Mouse (Mus musculus) heart, embryonic 10.5 days (tissue): ENCODE results near the gene Syt9. TPM values are rescaled to one million over a fixed set of nuclear protein-coding genes. Genes with fewer than 3 reads are reported as not detected.

Experiments used
- DNase-seq: peaks from one replicate; pipeline ENCODE4 v3.0.0-alpha.2; 2017; ENCODE audit warnings: low spot score
- H3K27ac ChIP-seq: fragments of 300-500 bp; sonication (generic); 2 replicates; pipeline ENCODE4 v1.5.1; 2016; ENCODE audit warnings: mild to moderate bottlenecking
- H3K27me3 ChIP-seq: fragments of 300-500 bp; sonication (generic); 2 replicates; pipeline ENCODE4 v1.6.1; 2016; ENCODE audit warnings: mild to moderate bottlenecking; ENCODE audit not compliant: poor library complexity, insufficient read depth, severe bottlenecking
- H3K36me3 ChIP-seq: fragments of 300-500 bp; sonication (generic); 2 replicates; pipeline ENCODE4 v1.6.1; 2016; ENCODE audit warnings: mild to moderate bottlenecking, moderate library complexity
- H3K4me1 ChIP-seq: fragments of 300-500 bp; sonication (generic); 2 replicates; pipeline ENCODE4 v1.6.1; 2016; ENCODE audit warnings: mild to moderate bottlenecking
- H3K4me3 ChIP-seq: fragments of 300-500 bp; sonication (generic); 2 replicates; pipeline ENCODE4 v1.5.1; 2016; ENCODE audit warnings: mild to moderate bottlenecking, moderate library complexity
- H3K9me3 ChIP-seq: fragments of 300-500 bp; sonication (generic); 2 replicates; pipeline ENCODE4 v1.6.1; 2016; ENCODE audit warnings: mild to moderate bottlenecking, moderate library complexity
- WGBS: fragments of 180-500 bp; shearing (Covaris S2); methylation state at CpG from one replicate; pipeline ENCODE4 v1.1.7; 2016; 5-methylcytosine and 5-hydroxymethylcytosine counted together
- polyA plus RNA-seq: library from polyadenylated mRNA; unstranded; fragments of >200 nt; fragmentation: Nextera tagmentation; extraction: Ambion mirVana; gene quantifications from 2 replicates; pipeline ENCODE4 v1.2.1, GENCODE M21; 2016

Gene Syt9
- polyA plus RNA-seq, 1 experiment from 2014 or later, result 0.72 TPM

DNA sequence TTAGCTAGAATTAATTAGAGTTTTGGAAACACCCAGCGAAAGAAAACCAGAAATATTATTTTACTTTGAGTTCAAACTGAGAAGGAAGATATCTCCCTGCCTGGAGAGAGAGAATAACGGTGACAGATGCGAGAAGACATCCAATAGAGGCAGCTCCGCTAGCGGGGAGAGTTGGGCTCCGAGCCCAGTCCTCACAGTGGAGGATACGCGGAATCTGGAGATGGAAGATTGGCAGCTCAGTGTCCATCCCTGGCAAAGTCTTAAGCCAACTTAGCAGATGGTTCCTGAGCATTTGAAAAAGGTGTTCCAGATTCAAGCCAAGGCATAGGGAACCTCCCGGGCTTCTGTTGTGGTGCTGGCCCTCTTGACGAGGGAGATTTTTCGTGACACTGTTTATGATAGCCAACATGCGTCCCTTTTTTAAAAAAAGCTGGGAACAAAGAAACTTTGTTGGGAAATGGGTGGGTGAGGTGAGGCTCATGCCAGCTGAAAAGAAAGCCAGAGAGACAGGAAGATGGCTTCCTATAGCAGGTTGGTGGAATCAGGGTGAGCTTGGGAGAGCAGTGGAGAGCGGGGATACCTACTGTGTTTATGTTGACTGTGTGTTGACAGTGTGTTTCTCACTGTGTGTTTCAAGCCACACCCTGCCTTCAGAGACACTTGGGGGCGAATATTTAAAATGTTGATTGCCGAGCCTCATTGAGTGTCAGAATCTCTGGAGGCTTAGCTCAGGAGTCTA is 29.7 kb downstream of the Syt9 start:
- H3K27ac ChIP-seq, result no peak overlapping the region
- no peak overlapping the region for H3K4me3 ChIP-seq
- no peaks in the 10 kb centered on the region for H3K36me3 ChIP-seq
- H3K9me3 ChIP-seq, result no peaks in the 10 kb centered on the region
- no peak for DNase-seq
- no peaks in the 10 kb centered on the region for H3K4me1 ChIP-seq
- 85% methylated on average over 15 of the region's 15 CpGs for WGBS
- H3K27me3 ChIP-seq, result no peaks in the 10 kb centered on the region

- 90% methylated on average over 3 of the region's 3 CpGs for WGBS
- Histone ChIP-seq H3K9me3 (no peaks in the 10 kb centered on the region), H3K4me1 (no peaks in the 10 kb centered on the region), H3K36me3 (no peaks in the 10 kb centered on the region), H3K27ac (no peak overlapping the region), H3K27me3 (no peaks in the 10 kb centered on the region), H3K4me3 (no peak overlapping the region)
- DNase-seq, result no peak
Observed at GRCm38 (mm10) chr7:107403261-107403660, 32.7 kb downstream of the Syt9 start.

DNA sequence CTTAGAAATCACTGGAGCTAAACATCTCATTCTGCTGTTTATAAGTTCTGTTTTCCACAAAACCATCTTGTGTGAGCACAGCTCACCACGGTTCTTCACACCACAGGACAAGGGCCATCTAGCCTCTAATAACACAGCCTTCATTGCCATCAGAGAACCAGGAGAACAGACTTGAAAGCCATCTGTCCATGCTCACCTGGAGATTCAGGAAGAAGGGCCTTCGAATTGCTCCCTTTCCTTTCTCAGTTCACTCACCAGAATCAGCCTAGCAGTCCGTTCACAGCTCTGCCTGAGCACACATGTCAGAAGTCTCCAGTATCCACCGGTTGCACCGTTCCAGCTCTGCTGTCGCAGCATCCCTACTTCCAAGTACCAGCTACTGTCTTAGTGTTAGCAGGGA is 44.4 kb downstream of the Syt9 start:
- Histone ChIP-seq H3K9me3 (no peaks in the 10 kb centered on the region), H3K4me1 (no peaks in the 10 kb centered on the region), H3K36me3 (no peaks in the 10 kb centered on the region), H3K4me3 (no peak overlapping the region), H3K27ac (no peak overlapping the region), H3K27me3 (no peaks in the 10 kb centered on the region)
- WGBS, result 90% methylated on average over 6 of the region's 6 CpGs
- DNase-seq, result no peak

- no peaks in the 10 kb centered on the region for H3K4me1 ChIP-seq
- H3K4me3 ChIP-seq, result no peak overlapping the region
- H3K9me3 ChIP-seq, result no peaks in the 10 kb centered on the region
- H3K27ac ChIP-seq, result no peak overlapping the region
- no peak for DNase-seq
- 67% methylated on average over 3 of the region's 3 CpGs for WGBS
- H3K27me3 ChIP-seq, result no peaks in the 10 kb centered on the region
- H3K36me3 ChIP-seq, result no peaks in the 10 kb centered on the region
Observed at GRCm38 (mm10) chr7:107417043-107417850, 46.7 kb downstream of the Syt9 start.

DNA sequence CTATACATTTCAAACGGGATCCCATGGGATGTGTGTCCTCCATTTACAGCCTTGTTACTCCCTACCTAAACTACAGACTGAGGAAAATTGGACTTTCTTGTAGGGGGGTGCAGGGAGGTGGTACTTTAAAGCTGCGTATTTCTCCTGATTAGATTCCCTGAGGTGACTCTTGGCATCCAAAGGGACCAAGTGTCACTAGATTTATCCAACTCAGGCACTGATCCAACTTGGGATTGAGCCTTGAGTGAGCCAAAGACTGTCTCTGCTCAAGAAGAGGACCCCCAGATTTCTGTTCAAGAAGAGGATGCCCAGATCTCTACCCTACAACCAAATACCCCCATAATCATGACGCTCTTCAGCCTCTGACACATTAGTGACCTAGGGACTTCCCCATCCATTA is 66.9 kb downstream of the Syt9 start:
- WGBS, result 84% methylated on average over 3 of the region's 3 CpGs
- no peaks in the 10 kb centered on the region for H3K36me3 ChIP-seq
- DNase-seq, result no peak
- H3K9me3 ChIP-seq, result no peaks in the 10 kb centered on the region
- H3K4me1 ChIP-seq, result no peaks in the 10 kb centered on the region
- H3K27ac ChIP-seq, result no peak overlapping the region
- no peaks in the 10 kb centered on the region for H3K27me3 ChIP-seq
- no peak overlapping the region for H3K4me3 ChIP-seq

- Histone ChIP-seq H3K27ac (no peak overlapping the region), H3K9me3 (no peaks in the 10 kb centered on the region), H3K36me3 (no peaks in the 10 kb centered on the region), H3K27me3 (no peaks in the 10 kb centered on the region), H3K4me1 (no peaks in the 10 kb centered on the region), H3K4me3 (no peak overlapping the region)
- no peak for DNase-seq
Observed at GRCm38 (mm10) chr7:107444579-107444978, 74.1 kb downstream of the Syt9 start.

DNA sequence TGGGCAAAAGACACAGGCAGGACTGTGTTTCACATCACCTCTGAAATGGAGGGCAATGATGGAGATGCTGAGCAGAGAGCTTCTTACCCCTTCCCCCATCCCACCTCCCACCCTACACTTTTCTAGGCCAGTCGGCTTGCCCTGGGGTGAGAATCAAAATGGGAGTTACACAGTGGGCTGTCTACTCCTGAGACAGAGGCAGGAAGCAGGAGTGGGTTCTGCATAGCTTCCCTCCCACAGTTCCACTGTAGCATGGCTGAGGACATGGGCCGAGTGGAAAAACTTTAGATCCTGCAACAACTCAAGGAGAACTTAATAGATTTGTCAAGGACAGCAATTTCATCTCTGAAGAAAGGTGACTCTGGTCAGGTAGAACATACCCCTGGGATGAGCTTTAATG is 84.1 kb downstream of the Syt9 start:
- no peak overlapping the region for H3K4me3 ChIP-seq
- no peaks in the 10 kb centered on the region for H3K27me3 ChIP-seq
- WGBS, result 76% methylated on average over 2 of the region's 2 CpGs
- no peaks in the 10 kb centered on the region for H3K36me3 ChIP-seq
- no peaks in the 10 kb centered on the region for H3K9me3 ChIP-seq
- H3K27ac ChIP-seq, result no peak overlapping the region
- H3K4me1 ChIP-seq, result no peaks in the 10 kb centered on the region
- DNase-seq, result no peak

DNA sequence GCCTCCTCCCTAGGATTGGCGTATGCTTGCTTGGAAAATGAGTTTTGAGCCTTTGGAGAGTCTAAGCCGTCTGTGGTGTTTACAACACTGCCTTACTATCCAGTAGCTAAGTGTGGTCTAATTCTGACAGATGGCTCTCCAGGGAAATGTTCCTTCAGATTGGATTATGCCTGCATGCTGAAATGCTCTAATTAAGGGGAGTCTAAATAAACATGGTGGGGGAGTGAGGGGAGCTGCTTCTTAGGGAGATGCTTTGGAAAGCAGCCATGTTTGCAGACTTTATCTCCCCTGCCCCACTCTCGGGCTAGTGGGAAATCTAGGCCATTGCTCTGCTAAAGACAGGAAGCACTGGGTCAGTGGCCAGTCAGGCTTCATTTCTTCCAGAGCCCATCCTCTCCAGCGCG is 84.6 kb downstream of the Syt9 start:
- H3K27ac ChIP-seq, result no peak overlapping the region
- no peak overlapping the region for H3K4me3 ChIP-seq
- no peaks in the 10 kb centered on the region for H3K27me3 ChIP-seq
- no peaks in the 10 kb centered on the region for H3K4me1 ChIP-seq
- no peak for DNase-seq
- WGBS, result 57% methylated on average over 5 of the region's 5 CpGs
- no peaks in the 10 kb centered on the region for H3K9me3 ChIP-seq
- no peaks in the 10 kb centered on the region for H3K36me3 ChIP-seq

GRCm38 (mm10) chr7:107461167-107461566 is 90.6 kb downstream of the Syt9 start:
- no peak for DNase-seq
- 74% methylated on average over 4 of the region's 4 CpGs for WGBS
- no peaks in the 10 kb centered on the region for H3K27me3 ChIP-seq
- H3K4me3 ChIP-seq, result no peak overlapping the region
- H3K4me1 ChIP-seq, result no peaks in the 10 kb centered on the region
- H3K27ac ChIP-seq, result no peak overlapping the region
- no peaks in the 10 kb centered on the region for H3K9me3 ChIP-seq
- no peaks in the 10 kb centered on the region for H3K36me3 ChIP-seq

- Histone ChIP-seq H3K4me1 (no peaks in the 10 kb centered on the region), H3K27me3 (no peaks in the 10 kb centered on the region), H3K36me3 (no peaks in the 10 kb centered on the region), H3K4me3 (no peak overlapping the region), H3K27ac (no peak overlapping the region), H3K9me3 (no peaks in the 10 kb centered on the region)
- no peak for DNase-seq
- WGBS, result 76% methylated on average over 1 of the region's 1 CpGs
Observed at GRCm38 (mm10) chr7:107461699-107462440, 91.3 kb downstream of the Syt9 start.

DNA sequence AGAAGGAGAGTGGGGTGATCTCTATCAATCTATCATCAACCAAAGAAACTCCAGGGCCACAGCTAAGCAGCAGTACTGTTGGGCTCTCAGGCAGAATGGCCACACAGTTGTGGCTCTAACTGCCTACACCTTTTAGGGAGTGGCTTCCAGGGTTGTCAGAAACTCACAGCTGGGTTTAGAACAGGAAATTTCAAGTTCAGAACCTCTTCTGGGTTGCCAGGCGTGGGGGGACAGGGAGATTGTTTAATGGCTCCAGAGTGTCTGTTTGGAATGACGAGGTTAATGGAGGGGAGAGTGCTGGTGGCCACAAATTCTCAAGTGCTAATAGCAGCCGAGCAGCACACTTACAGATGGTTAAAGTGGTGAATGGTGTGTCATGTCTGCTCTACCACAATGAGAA is 92.4 kb downstream of the Syt9 start:
- Histone ChIP-seq H3K4me1 (no peaks in the 10 kb centered on the region), H3K9me3 (no peaks in the 10 kb centered on the region), H3K27ac (no peak overlapping the region), H3K36me3 (no peaks in the 10 kb centered on the region), H3K4me3 (no peak overlapping the region), H3K27me3 (no peaks in the 10 kb centered on the region)
- no peak for DNase-seq
- 46% methylated on average over 3 of the region's 3 CpGs for WGBS

GRCm38 (mm10) chr7:107465081-107465480 is 94.6 kb downstream of the Syt9 start:
- DNase-seq, result no peak
- Histone ChIP-seq H3K4me3 (no peak overlapping the region), H3K27ac (no peak overlapping the region), H3K36me3 (no peaks in the 10 kb centered on the region), H3K27me3 (no peaks in the 10 kb centered on the region), H3K4me1 (no peaks in the 10 kb centered on the region), H3K9me3 (no peaks in the 10 kb centered on the region)
- 73% methylated on average over 3 of the region's 3 CpGs for WGBS
